Mouse (Mus musculus): ENCODE measurements around the gene Pttg1ip.

Pttg1ip gene

GRCm38 (mm10) chr10:77581408-77582284, at the start of gene Pttg1ip:
Gene Pttg1ip, plus strand, starts transcription at chr10:77581720.
- DNase-seq (ENCODE audit: low read depth, low spot score): peak; percentile 99

GRCm38 (mm10) chr10:77532020-77532413, 49.5 kb upstream of the Pttg1ip start:
- no peak for DNase-seq (ENCODE audit: low read depth, low spot score)

DNA sequence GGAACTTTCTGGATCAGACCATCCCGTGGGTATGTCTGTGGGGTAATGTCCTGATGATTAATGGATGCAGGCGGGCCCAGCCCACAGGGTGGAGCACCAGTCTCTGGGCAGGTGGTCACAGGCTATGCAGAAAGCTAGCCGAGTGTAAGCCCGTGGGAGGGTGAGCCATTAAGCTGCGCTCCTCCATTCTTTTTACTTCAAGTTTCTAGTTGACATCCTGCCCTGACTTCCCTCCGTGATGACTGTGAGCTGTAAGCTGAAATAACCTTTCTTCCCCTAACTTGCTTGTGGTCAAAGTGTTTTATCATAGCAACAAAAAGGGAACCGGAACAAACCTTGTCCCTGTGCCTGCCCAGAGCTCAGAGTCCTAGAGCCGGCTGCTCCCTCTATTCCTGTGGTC, 44.8 kb upstream of the Pttg1ip start:
- no peak for DNase-seq (ENCODE audit: low read depth, low spot score)

DNA sequence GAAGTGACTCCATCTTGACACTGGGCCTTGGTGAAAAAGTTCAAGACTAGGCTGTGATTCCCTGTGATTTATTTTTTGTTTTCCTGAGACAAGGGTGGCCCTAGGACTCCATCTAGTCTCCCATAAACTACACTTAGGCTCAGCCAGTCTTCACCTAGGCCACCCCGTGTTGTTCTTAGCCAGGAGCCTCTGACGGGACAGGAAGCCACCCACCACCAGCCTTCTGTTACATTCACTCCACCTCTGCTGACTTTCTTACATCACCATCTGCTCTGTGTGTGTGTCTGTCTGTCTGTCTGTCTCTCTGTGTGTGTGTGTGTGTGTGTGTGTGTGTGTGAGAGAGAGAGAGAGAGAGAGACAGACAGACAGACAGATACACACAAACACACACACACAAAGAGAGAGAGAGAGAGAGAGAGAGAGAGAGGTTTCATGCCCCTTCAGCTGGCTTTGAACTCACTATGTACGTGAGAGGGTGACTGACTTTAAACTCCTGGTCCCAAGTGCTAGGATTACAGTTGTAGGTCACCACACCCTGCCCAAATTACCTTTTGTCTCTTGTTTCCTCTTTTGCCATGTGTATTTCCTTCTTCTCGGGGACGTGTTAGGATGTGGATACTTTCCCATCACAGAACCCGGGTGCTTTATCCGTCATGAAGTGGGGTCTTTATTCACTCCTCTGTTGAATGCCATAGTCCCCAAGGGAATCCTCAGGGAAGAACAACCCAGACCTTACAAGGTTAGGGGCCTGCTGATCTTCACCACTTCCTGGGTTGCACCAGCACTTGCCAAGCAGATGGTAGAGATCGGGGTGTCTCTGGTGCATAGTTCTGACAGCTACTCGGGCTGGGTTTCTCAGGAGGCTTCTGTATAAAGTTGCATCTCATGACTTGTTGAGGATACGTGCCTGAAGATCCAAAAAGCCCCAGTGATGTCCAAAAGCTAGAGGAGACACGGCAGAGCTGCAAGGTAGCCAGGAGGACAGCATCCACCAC, 44.0 kb upstream of the Pttg1ip start:
- DNase-seq (ENCODE audit: low read depth, low spot score): no peak

GRCm38 (mm10) chr10:77539320-77539945, 42.1 kb upstream of the Pttg1ip start:
- no peak for DNase-seq (ENCODE audit: low read depth, low spot score)

DNA sequence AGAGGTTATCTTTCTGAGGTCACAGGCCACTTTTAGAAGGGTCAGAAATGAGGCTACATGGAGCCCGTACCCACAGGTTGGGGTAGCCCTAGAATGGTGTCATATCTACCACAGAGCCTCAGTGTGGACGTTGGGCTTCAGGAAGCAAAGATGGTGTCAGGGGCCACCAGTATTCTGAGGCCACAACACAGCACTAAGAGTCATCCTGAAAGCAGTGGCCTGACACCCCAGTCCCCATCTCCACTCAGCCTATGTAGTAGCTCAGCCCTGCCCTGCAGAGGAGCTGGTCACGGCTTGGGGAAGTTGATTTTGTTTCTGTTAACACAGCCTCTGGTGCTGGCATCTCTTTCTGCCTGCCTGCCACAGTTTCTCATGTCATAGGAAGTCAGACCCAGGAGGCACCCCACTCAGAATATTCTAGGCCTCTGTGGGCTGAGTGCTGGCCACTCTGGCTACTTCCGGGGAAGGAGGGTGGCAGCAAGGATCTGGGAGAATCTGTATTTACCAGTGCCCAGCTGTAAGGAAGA, 40.9 kb upstream of the Pttg1ip start:
- DNase-seq (ENCODE audit: low read depth, low spot score): no peak

DNA sequence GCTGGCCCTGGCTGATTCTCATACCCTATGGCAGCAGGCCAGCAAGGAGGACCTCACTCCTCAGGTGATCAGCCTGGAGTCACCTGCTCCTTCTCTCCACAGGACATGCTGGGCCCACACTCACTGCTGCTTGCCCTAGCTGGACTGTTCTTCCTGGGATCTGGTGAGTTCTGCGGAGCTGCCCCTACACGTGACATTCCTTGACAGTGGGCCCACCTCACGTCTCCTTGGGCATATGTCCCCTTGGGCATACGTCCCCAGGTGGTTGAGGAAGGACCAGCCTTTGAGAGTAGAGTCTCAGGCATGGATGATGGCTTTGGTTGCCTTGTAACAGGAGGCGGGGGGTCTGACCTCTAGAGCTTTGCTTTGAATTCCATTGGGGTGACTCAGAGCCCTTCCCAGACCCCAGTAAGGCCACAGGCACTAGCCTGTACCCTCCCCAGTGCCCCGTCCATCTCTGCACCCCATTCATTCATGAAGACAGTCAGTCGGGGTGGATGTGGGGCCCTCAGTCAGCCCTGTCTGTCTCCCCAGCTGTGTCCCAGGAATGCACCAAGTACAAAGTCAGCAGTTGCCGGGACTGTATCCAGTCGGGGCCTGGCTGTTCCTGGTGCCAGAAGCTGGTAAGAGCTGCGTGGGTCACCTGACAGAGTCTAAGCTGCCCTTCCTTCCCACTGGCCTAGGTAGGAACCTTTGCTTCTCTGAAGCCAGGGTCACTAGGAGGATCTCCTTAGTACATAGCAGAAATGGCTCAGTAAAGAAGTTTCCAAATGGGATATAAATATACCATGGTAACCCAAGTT, 39.5 kb upstream of the Pttg1ip start:
- DNase-seq (ENCODE audit: low read depth, low spot score): no peak

- DNase-seq (ENCODE audit: low read depth, low spot score): peak; percentile 51
Observed at GRCm38 (mm10) chr10:77543226-77543625, 38.3 kb upstream of the Pttg1ip start.

- DNase-seq (ENCODE audit: low read depth, low spot score): no peak
Observed at GRCm38 (mm10) chr10:77544916-77545315, 36.6 kb upstream of the Pttg1ip start.

- no peak for DNase-seq (ENCODE audit: low read depth, low spot score)
Observed at GRCm38 (mm10) chr10:77548576-77548975, 32.9 kb upstream of the Pttg1ip start.

- DNase-seq (ENCODE audit: low read depth, low spot score): no peak
Observed at GRCm38 (mm10) chr10:77550874-77551273, 30.6 kb upstream of the Pttg1ip start.

DNA sequence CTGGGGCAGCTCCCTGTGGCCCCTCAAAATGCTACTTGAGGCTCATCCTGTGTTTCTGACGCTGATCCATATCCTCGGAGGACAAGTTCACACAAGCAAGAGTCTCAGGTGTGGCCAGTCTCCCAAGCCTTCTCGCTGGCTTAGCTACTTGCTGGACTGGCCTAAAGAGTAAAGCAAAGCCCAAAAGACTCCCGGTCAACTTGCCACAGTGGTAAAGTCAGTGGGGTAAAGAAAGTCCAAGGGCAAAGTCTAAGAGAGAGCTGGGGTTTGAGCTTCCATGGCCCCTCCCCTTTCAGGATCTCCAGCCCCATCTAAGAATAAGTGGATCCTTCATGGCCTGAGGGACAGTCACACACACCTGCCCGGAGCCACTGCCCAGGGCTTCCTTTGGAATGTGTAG, 29.4 kb upstream of the Pttg1ip start:
- no peak for DNase-seq (ENCODE audit: low read depth, low spot score)

GRCm38 (mm10) chr10:77553285-77553684, 28.2 kb upstream of the Pttg1ip start:
- DNase-seq (ENCODE audit: low read depth, low spot score): no peak

GRCm38 (mm10) chr10:77554918-77555317, 26.6 kb upstream of the Pttg1ip start:
- no peak for DNase-seq (ENCODE audit: low read depth, low spot score)

DNA sequence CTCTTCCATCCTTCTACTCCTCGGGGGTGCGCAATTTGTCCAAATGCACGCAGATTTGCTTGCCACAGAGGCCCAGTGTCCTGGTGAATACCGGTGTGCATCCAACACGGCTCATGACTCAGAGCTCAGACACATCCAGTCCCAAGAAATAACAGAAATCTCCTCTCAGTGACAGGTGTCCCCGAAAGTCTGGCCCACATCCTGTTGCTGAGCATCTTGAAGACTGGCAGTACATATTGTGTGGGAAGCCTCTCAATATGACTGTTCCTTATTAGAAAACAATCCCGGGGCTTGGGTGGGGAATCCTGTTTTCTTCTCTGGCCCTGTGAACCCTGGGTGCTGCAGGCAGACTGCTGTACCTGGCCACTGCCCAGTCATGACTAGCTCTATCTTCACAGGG, 24.9 kb upstream of the Pttg1ip start:
- DNase-seq (ENCODE audit: low read depth, low spot score): no peak

GRCm38 (mm10) chr10:77557641-77558040, 23.9 kb upstream of the Pttg1ip start:
- no peak for DNase-seq (ENCODE audit: low read depth, low spot score)

GRCm38 (mm10) chr10:77560090-77560489, 21.4 kb upstream of the Pttg1ip start:
- no peak for DNase-seq (ENCODE audit: low read depth, low spot score)

GRCm38 (mm10) chr10:77560830-77561229, 20.7 kb upstream of the Pttg1ip start:
- no peak for DNase-seq (ENCODE audit: low read depth, low spot score)

- no peak for DNase-seq (ENCODE audit: low read depth, low spot score)
Observed at GRCm38 (mm10) chr10:77561508-77561907, 20.0 kb upstream of the Pttg1ip start.

GRCm38 (mm10) chr10:77565005-77565404, 16.5 kb upstream of the Pttg1ip start:
- DNase-seq (ENCODE audit: low read depth, low spot score): no peak

DNA sequence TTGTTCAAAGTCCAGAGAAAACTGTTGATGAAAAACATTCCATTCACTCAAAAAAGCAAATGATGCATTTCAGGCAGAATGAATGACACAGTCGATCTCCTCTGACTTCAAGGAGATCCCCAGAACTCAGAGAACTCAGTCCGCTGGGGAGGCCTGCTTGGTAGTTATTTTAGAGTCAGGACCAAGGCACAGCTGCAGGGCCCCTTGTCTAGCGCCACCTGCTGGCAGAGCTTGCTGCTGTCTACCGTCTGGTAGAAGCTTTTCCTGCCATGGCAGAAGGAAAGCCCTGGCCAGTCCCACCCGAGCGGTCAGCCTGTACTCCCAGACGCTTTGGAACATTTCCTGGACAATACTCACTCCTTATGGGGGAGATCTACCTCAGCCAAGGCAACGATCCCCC, 14.9 kb upstream of the Pttg1ip start:
- peak; percentile 74 for DNase-seq (ENCODE audit: low read depth, low spot score)
